Mouse (Mus musculus) layer of hippocampus, adult 8-10 months (tissue): ENCODE measurements around the gene Fam199x. TPM values are rescaled to one million over a fixed set of nuclear protein-coding genes. Genes with fewer than 3 reads are reported as not detected.

ENCODE experiments used
- total RNA-seq, 4 experiments: library from RNA; stranded (reverse); gene quantifications; 2 replicates each; pipeline ENCODE4 v1.2.4; 2022

Fam199x gene
- total RNA-seq, 4 experiments from 2014 or later: 9.8 to 10.2 (median 10.0) TPM

Other genes starting within 250 kb of the Fam199x start
- gene Plp1, start 226.9 kb upstream of the Fam199x start, total RNA-seq: 100 to 1,000 TPM; 774 to 956 (median 858) TPM
- 10 to 100 TPM; 15.3 to 31.4 (median 24.5) TPM for gene Rab9b, start 180.8 kb upstream of the Fam199x start, total RNA-seq
- not detected for gene H2bfm, start 122.3 kb upstream of the Fam199x start, total RNA-seq
- 10 to 100 TPM; 11.6 to 19.9 (median 16.2) TPM for gene Tmsb15b2, start 74.1 kb upstream of the Fam199x start, total RNA-seq
- gene Tmsb15l, start 72.7 kb upstream of the Fam199x start, total RNA-seq: 1 to 10 TPM; 1.6 to 3.9 (median 3.8) TPM
- 1 to 10 TPM; 2.8 to 8.9 (median 5.3) TPM for gene Tmsb15b1, start 72.7 kb upstream of the Fam199x start, total RNA-seq
- 100 to 1,000 TPM; 251 to 290 (median 278) TPM for gene Zcchc18, start 56.4 kb upstream of the Fam199x start, total RNA-seq
- gene Slc25a53, start 11.3 kb upstream of the Fam199x start, total RNA-seq: 10 to 100 TPM; 24.6 to 35.4 (median 32.0) TPM
- not detected for gene Esx1, start 72.5 kb downstream of the Fam199x start, total RNA-seq